Mouse (Mus musculus) stomach, postnatal 0 days (tissue): ENCODE measurements at regions not wholly inside any gene's neighbourhood (a gene's known extent, or its start where the extent isn't known, plus 50 kb on each side); places are given as distances from the start of the nearest gene placed in this dataset.

ENCODE experiments used
- ATAC-seq: fragments of 200-750 bp; cut with Nextera tagmentation; 2 replicates; pipeline ENCODE4 v1.8.0; 2017; ENCODE audit not compliant: low FRiP score, low TSS enrichment
- DNase-seq: peaks from one replicate; pipeline ENCODE4 v3.0.0-alpha.2; 2016; ENCODE audit warnings: low spot score
- H3K27ac ChIP-seq: fragments of 300-500 bp; sonication (generic); replicated peaks from 2 replicates; pipeline ENCODE4 v1.5.1; 2014; ENCODE audit warnings: mild to moderate bottlenecking, control low read depth
- H3K27me3 ChIP-seq: fragments of 300-500 bp; sonication (generic); 2 replicates; pipeline ENCODE4 v1.6.1; 2014; ENCODE audit warnings: low read length; ENCODE audit not compliant: control insufficient read depth, insufficient read depth
- H3K36me3 ChIP-seq: fragments of 300-500 bp; sonication (generic); 2 replicates; pipeline ENCODE4 v1.6.1; 2014; ENCODE audit warnings: low read length, mixed read lengths; ENCODE audit not compliant: control insufficient read depth, insufficient read depth
- H3K4me1 ChIP-seq: fragments of 300-500 bp; sonication (generic); replicated peaks from 2 replicates; pipeline ENCODE4 v1.6.1; 2014; ENCODE audit warnings: antibody characterized with exemption; ENCODE audit not compliant: control insufficient read depth, insufficient read depth
- H3K4me2 ChIP-seq: fragments of 300-500 bp; sonication (generic); replicated peaks from 2 replicates; pipeline ENCODE4 v1.6.1; 2014; ENCODE audit warnings: low read depth, mild to moderate bottlenecking, control low read depth, moderate library complexity
- H3K4me3 ChIP-seq: fragments of 300-500 bp; sonication (generic); 2 replicates; pipeline ENCODE4 v1.5.1; 2014; ENCODE audit warnings: low read depth, low read length, control low read depth
- H3K9ac ChIP-seq: fragments of 300-500 bp; sonication (generic); 2 replicates; pipeline ENCODE4 v1.6.1; 2014; ENCODE audit warnings: mild to moderate bottlenecking, low read length, control low read depth, mixed read lengths
- H3K9me3 ChIP-seq: fragments of 300-500 bp; sonication (generic); 2 replicates; pipeline ENCODE4 v1.6.1; 2016; ENCODE audit warnings: low read length; ENCODE audit not compliant: control insufficient read depth
- CTCF ChIP-seq: IDR thresholded peaks from 2 replicates; pipeline ENCODE4 v1.5.1; 2016; ENCODE audit warnings: antibody characterized with exemption, low read depth, mild to moderate bottlenecking, moderate library complexity
- EP300 ChIP-seq: optimal IDR thresholded peaks from 2 replicates; pipeline ENCODE3; 2016; ENCODE audit warnings: antibody characterized with exemption
- WGBS: fragments of 180-500 bp; shearing (Covaris S2); extraction: QIAGEN DNeasy Blood & Tissue Kit; methylation state at CpG from one replicate; pipeline ENCODE4 v1.1.7; 2014; 5-methylcytosine and 5-hydroxymethylcytosine counted together

DNA sequence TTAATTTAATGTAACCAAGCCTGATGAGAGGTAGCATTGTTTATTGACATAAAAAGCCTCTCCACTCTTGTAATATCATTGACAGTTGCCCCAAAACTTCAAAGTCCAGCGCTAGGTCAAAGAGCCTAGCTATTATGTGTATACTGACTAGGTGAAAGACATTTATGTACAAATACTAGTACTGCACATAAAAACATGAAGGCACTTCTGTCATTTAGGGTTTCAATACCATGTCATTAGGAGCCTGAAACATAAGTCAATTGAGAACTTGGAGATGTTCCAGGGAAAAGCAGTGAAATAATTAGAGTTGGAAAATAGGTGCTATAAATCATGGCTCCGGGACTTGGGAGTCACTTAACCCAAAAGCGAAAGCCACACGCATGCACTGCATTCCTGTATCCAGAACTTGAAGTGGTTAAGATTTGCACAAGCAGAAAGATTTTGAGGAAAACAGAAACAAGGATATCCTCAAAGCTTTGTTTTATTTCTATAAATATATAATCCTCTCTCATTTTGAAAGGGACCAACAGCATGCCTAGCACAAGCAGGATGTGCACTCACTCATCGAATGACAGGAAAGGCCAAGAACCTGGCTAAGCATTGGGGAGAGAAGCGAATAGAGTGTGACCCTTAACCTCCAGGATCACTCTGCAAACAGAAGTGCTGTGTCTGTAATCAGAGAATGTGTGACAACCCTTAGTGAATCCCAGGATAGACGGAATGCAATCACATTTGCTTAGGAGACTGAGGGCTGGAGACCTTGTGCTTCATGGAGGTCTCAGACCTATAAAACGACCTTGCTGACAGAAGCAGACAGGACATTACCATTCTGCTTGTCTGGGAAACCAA is 176.3 kb upstream of the Crim1 start:
- no peaks in the 10 kb centered on the region for H3K27me3 ChIP-seq
- H3K27ac ChIP-seq, result no peak overlapping the region
- DNase-seq (no peak), ATAC-seq (no peak)
- H3K4me1 ChIP-seq, result no peaks in the 10 kb centered on the region
- H3K4me3 ChIP-seq, result no peak overlapping the region
- no peak overlapping the region for H3K9ac ChIP-seq
- H3K9me3 ChIP-seq, result no peaks in the 10 kb centered on the region
- TF ChIP-seq CTCF (no peak), EP300 (no peak)
- WGBS, result 33% methylated on average over 8 of the region's 8 CpGs
- no peaks in the 10 kb centered on the region for H3K36me3 ChIP-seq
- H3K4me2 ChIP-seq, result no peak overlapping the region

DNA sequence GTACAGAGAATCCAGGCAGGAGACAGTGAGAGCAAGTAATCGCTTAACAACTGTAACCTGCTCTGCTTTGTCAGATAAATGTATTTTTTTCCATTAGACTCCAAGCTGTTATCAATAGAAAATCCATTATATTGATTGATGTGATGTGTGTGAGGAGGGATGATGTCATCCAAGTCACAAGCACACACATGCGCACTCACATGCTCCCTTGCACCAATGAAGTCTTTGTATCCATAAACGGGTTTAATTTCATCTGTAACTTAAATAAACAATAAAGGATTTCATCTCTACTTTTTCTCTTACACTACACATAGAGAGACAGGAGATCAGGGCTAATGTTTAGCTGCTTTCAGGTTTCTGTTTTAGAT is 175.7 kb upstream of the Crim1 start:
- WGBS, result 24% methylated on average over 3 of the region's 3 CpGs
- Histone ChIP-seq H3K4me1 (no peaks in the 10 kb centered on the region), H3K27ac (no peak overlapping the region), H3K27me3 (no peaks in the 10 kb centered on the region), H3K9me3 (no peaks in the 10 kb centered on the region), H3K9ac (no peak overlapping the region), H3K4me3 (no peak overlapping the region), H3K36me3 (no peaks in the 10 kb centered on the region), H3K4me2 (no peak overlapping the region)
- TF ChIP-seq CTCF (no peak), EP300 (no peak)
- DNase-seq (no peak), ATAC-seq (no peak)

DNA sequence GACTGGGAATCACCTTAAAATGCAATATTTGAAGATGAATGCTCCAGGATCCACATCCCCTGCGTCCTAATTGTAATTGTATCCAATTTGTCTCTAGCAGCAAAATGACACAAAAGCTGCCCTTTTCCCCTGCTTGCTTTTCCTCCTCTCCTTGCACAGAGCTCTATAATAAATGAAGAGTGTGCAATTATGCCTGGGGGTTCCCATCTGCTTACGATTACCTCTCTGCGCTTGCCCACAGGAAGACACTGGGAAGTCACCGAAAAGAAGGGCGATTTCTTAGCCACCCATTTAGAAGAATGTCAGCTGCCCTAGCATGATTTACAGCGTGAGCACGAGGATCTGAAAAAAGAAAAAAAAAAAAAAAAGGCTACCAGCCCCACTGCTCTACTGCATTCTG is 174.8 kb upstream of the Crim1 start:
- TF ChIP-seq EP300, result no peak
- no peak for TF ChIP-seq CTCF
- Histone ChIP-seq H3K4me1 (no peaks in the 10 kb centered on the region), H3K36me3 (no peaks in the 10 kb centered on the region), H3K4me3 (no peak overlapping the region), H3K9me3 (no peaks in the 10 kb centered on the region), H3K27me3 (no peaks in the 10 kb centered on the region), H3K4me2 (no peak overlapping the region), H3K9ac (no peak overlapping the region), H3K27ac (no peak overlapping the region)
- WGBS, result 55% methylated on average over 7 of the region's 7 CpGs
- DNase-seq, result no peak
- ATAC-seq, result no peak

DNA sequence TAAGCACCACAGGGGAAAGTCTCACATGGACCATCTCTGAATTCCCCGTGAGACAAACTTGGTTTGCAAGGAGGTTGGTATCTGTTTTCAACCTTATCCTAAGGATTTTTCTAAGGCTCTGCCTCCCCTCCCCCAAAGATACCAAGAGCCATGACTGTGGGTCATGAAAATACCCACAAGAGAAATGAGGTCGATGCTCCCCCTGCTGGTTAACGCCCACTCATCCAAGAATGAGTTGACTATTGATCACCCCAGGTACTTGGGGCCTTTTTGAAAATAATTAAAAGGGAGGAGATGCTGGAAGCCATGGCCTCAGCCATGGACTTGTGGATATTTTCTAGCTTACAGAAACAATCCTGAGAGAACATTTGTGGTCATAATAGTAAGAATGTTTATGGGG is 164.4 kb upstream of the Crim1 start:
- no peak overlapping the region for H3K4me3 ChIP-seq
- H3K9ac ChIP-seq, result no peak overlapping the region
- TF ChIP-seq EP300, result no peak
- peak; percentile 38 for TF ChIP-seq CTCF
- ATAC-seq, result no peak
- no peaks in the 10 kb centered on the region for H3K27me3 ChIP-seq
- 75% methylated on average over 3 of the region's 3 CpGs for WGBS
- no peaks in the 10 kb centered on the region for H3K4me1 ChIP-seq
- H3K27ac ChIP-seq, result no peak overlapping the region
- H3K4me2 ChIP-seq, result no peak overlapping the region
- no peak for DNase-seq
- no peaks in the 10 kb centered on the region for H3K36me3 ChIP-seq
- H3K9me3 ChIP-seq, result no peaks in the 10 kb centered on the region

DNA sequence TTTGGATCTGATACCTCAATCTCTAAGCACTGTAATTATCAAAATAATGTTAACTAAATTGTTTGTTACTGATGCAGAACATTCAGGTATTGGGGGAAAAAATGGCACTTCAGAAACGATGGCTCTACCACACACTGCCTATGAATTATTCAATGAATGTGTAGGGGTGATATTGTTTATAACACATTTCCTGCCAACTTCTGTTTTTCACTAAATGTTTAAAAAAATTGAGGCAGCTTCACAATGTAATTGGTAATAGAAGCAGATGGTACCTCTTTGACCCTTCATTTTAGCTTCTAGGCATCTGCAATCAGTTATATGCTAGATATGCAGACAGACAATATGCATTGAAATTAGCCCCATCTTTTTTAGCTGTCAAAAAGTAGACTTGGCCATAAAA is 159.7 kb upstream of the Crim1 start:
- no peak overlapping the region for H3K4me3 ChIP-seq
- no peak overlapping the region for H3K9ac ChIP-seq
- no peaks in the 10 kb centered on the region for H3K27me3 ChIP-seq
- no peak for TF ChIP-seq EP300
- no peak for TF ChIP-seq CTCF
- H3K36me3 ChIP-seq, result no peaks in the 10 kb centered on the region
- H3K4me2 ChIP-seq, result no peak overlapping the region
- no peaks in the 10 kb centered on the region for H3K4me1 ChIP-seq
- H3K9me3 ChIP-seq, result no peaks in the 10 kb centered on the region
- DNase-seq, result no peak
- no peak overlapping the region for H3K27ac ChIP-seq
- ATAC-seq, result no peak
- whole genome bisulfite sequencing, result 75% methylated on average over 1 of the region's 1 CpGs

DNA sequence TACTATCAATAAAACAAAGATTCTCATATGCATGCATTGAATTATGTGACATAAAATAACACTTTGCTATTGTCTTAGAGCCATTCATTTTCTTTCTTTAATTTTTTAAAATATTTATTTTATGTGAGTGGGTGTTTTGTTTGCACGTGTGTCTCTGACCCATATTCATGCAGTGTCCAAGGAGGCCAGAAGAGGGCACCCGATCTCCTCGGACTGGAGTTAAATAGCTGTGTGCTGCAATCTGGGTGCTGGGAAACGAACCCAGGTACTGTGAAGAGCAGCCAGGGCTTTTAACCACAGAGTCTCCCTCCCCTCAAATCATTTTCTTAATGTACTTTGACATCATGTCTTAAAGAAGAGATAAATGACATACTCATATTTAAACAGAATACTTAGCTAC is 158.8 kb upstream of the Crim1 start:
- TF ChIP-seq EP300 (no peak), CTCF (peak; percentile 16; the same call in 1 of the 2 replicates)
- ATAC-seq, result no peak
- no peak overlapping the region for H3K9ac ChIP-seq
- no peaks in the 10 kb centered on the region for H3K27me3 ChIP-seq
- H3K4me3 ChIP-seq, result no peak overlapping the region
- 79% methylated on average over 4 of the region's 4 CpGs for WGBS
- no peak overlapping the region for H3K27ac ChIP-seq
- DNase-seq, result no peak
- no peaks in the 10 kb centered on the region for H3K4me1 ChIP-seq
- no peaks in the 10 kb centered on the region for H3K36me3 ChIP-seq
- no peaks in the 10 kb centered on the region for H3K9me3 ChIP-seq
- H3K4me2 ChIP-seq, result no peak overlapping the region
